Mouse (Mus musculus) intestine, postnatal 0 days (tissue): ENCODE measurements around the gene Zfp523. TPM values are rescaled to one million over a fixed set of nuclear protein-coding genes. Genes with fewer than 3 reads are reported as not detected.

Experiments
- ATAC-seq: fragments of 200-750 bp; cut with Nextera tagmentation; 2 replicates; pipeline ENCODE4 v1.8.0; 2017; ENCODE audit warnings: mild to moderate bottlenecking, moderate TSS enrichment, moderate library complexity
- H3K27ac ChIP-seq: fragments of 300-500 bp; sonication (generic); 2 replicates; pipeline ENCODE4 v1.5.1; 2014; ENCODE audit warnings: mild to moderate bottlenecking, low read depth, low read length, moderate library complexity
- H3K27me3 ChIP-seq: fragments of 300-500 bp; sonication (generic); replicated peaks from 2 replicates; pipeline ENCODE4 v1.6.1; 2014; ENCODE audit warnings: low read length, mixed read lengths; ENCODE audit not compliant: control insufficient read depth, insufficient read depth
- H3K36me3 ChIP-seq: fragments of 300-500 bp; sonication (generic); 2 replicates; pipeline ENCODE4 v1.6.1; 2014; ENCODE audit warnings: mild to moderate bottlenecking, moderate library complexity; ENCODE audit not compliant: control insufficient read depth, insufficient read depth
- H3K4me1 ChIP-seq: fragments of 300-500 bp; sonication (generic); replicated peaks from 2 replicates; pipeline ENCODE4 v1.6.1; 2014; ENCODE audit warnings: antibody characterized with exemption, low read length, mixed read lengths; ENCODE audit not compliant: control insufficient read depth, insufficient read depth
- H3K4me2 ChIP-seq: fragments of 300-500 bp; sonication (generic); replicated peaks from 2 replicates; pipeline ENCODE4 v1.6.1; 2014; ENCODE audit warnings: low read depth, mild to moderate bottlenecking, moderate library complexity
- H3K4me3 ChIP-seq: fragments of 300-500 bp; sonication (generic); 2 replicates; pipeline ENCODE4 v1.5.1; 2014; ENCODE audit warnings: low read depth, low read length
- H3K9ac ChIP-seq: fragments of 300-500 bp; sonication (generic); 2 replicates; pipeline ENCODE4 v1.6.1; 2014; ENCODE audit warnings: mild to moderate bottlenecking, low read depth, low read length
- H3K9me3 ChIP-seq: fragments of 300-500 bp; sonication (generic); 2 replicates; pipeline ENCODE4 v1.6.1; 2016; ENCODE audit warnings: mixed run types; ENCODE audit not compliant: control insufficient read depth
- CTCF ChIP-seq: sonication (generic); IDR thresholded peaks from 2 replicates; pipeline ENCODE4 v1.5.1; 2016; ENCODE audit warnings: low read depth, mild to moderate bottlenecking, control low read depth, antibody characterized with exemption, moderate library complexity
- WGBS: fragments of 180-500 bp; shearing (Covaris S2); extraction: QIAGEN DNeasy Blood & Tissue Kit; methylation state at CpG from one replicate; pipeline ENCODE4 v1.1.7; 2014; 5-methylcytosine and 5-hydroxymethylcytosine counted together
- polyA plus RNA-seq: library from polyadenylated mRNA; unstranded; fragments of >200 nt; fragmentation: Nextera tagmentation; extraction: Ambion mirVana; gene quantifications from 2 replicates; pipeline ENCODE4 v1.2.1, GENCODE M21; 2015

Gene Zfp523
- polyA plus RNA-seq, 1 experiment from 2014 or later, result 11.6 TPM

DNA sequence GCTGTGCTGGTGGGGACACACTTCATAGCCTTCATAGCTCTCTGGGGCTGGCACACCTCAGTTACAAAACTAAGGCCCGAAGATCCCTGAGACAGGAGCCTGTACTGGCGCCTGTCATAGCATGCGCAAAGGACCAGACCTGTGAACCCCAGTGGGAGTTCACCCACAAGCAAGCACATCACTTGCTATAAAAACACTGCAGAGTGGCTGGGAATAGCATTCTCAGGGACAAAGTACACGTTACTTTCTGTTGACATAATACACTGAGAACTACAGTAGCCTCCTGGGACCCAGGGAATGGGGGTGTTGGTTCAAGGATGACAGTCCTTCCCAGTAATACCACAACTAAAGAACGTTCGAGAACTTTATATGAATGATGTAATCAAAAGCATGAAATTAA is 23.8 kb upstream of the Zfp523 start:
- H3K4me3 ChIP-seq, result no peak overlapping the region
- no peaks in the 10 kb centered on the region for H3K27me3 ChIP-seq
- no peak overlapping the region for H3K27ac ChIP-seq
- H3K4me2 ChIP-seq, result 0 out of 2 replicates have a peak overlapping the region, but pooled peaks have one; percentile 4
- no peak for TF ChIP-seq CTCF
- ATAC-seq, result peak; percentile 74
- no peaks in the 10 kb centered on the region for H3K36me3 ChIP-seq
- WGBS, result 38% methylated on average over 6 of the region's 6 CpGs
- H3K9me3 ChIP-seq, result no peaks in the 10 kb centered on the region
- H3K9ac ChIP-seq, result no peak overlapping the region
- H3K4me1 ChIP-seq, result no peaks in the 10 kb centered on the region

- no peak overlapping the region for H3K27ac ChIP-seq
- H3K4me1 ChIP-seq, result no peaks in the 10 kb centered on the region
- H3K9me3 ChIP-seq, result no peaks in the 10 kb centered on the region
- H3K4me2 ChIP-seq, result no peak overlapping the region
- no peak overlapping the region for H3K9ac ChIP-seq
- H3K4me3 ChIP-seq, result no peak overlapping the region
- TF ChIP-seq CTCF, result no peak
- H3K27me3 ChIP-seq, result no peaks in the 10 kb centered on the region
- H3K36me3 ChIP-seq, result no peaks in the 10 kb centered on the region
- ATAC-seq, result no peak
- WGBS, result 89% methylated on average over 8 of the region's 8 CpGs
Measured at GRCm38 (mm10) chr17:28154970-28155369, 22.0 kb upstream of the Zfp523 start.

DNA sequence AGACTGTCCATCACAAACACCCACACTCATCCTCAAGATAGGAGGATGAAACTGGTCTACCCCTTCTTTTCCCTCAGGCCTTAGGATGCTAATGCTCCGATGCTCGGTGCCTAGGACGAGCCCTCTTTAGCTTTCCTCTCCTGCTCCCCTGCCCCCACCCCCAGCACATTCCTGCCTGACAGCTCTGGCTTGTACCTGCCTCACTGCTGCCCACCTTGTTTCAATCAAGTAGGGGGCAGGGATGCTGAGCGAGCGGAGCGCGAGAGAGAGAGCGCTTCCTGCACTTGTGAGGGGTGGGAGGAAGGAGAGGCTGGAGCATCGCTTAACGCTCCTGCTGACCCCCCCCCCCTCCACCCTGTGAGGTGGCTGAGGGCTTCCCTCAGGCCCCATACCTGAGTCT is 16.6 kb upstream of the Zfp523 start:
- Histone ChIP-seq H3K36me3 (no peaks in the 10 kb centered on the region), H3K9ac (no peak overlapping the region), H3K27me3 (no peaks in the 10 kb centered on the region), H3K4me1 (no peaks in the 10 kb centered on the region), H3K9me3 (no peaks in the 10 kb centered on the region), H3K4me3 (no peak overlapping the region), H3K27ac (no peak overlapping the region), H3K4me2 (no peak overlapping the region)
- TF ChIP-seq CTCF, result no peak
- 45% methylated on average over 10 of the region's 10 CpGs for WGBS
- ATAC-seq, result no peak

GRCm38 (mm10) chr17:28161310-28161881 is 15.5 kb upstream of the Zfp523 start:
- TF ChIP-seq CTCF, result no peak
- H3K4me1 ChIP-seq, result no peaks in the 10 kb centered on the region
- no peaks in the 10 kb centered on the region for H3K36me3 ChIP-seq
- no peak overlapping the region for H3K4me2 ChIP-seq
- ATAC-seq, result no peak
- H3K27ac ChIP-seq, result no peak overlapping the region
- H3K4me3 ChIP-seq, result no peak overlapping the region
- H3K27me3 ChIP-seq, result no peaks in the 10 kb centered on the region
- no peak overlapping the region for H3K9ac ChIP-seq
- 47% methylated on average over 11 of the region's 11 CpGs for WGBS
- H3K9me3 ChIP-seq, result no peaks in the 10 kb centered on the region

GRCm38 (mm10) chr17:28163666-28164065 is 13.3 kb upstream of the Zfp523 start:
- WGBS, result 17% methylated on average over 6 of the region's 6 CpGs
- TF ChIP-seq CTCF, result peak; percentile 99
- ATAC-seq, result 0 out of 2 replicates have a peak, but pooled peaks have one; percentile 22
- Histone ChIP-seq H3K27me3 (no peaks in the 10 kb centered on the region), H3K4me2 (no peak overlapping the region), H3K9ac (no peak overlapping the region), H3K4me3 (no peak overlapping the region), H3K9me3 (no peaks in the 10 kb centered on the region), H3K36me3 (no peaks in the 10 kb centered on the region), H3K27ac (no peak overlapping the region), H3K4me1 (no peaks in the 10 kb centered on the region)

- H3K36me3 ChIP-seq, result no peaks in the 10 kb centered on the region
- H3K27me3 ChIP-seq, result no peaks in the 10 kb centered on the region
- no peak overlapping the region for H3K4me3 ChIP-seq
- H3K4me2 ChIP-seq, result no peak overlapping the region
- H3K4me1 ChIP-seq, result no peaks in the 10 kb centered on the region
- no peak for ATAC-seq
- no peak for TF ChIP-seq CTCF
- no peaks in the 10 kb centered on the region for H3K9me3 ChIP-seq
- 83% methylated on average over 6 of the region's 6 CpGs for WGBS
- no peak overlapping the region for H3K27ac ChIP-seq
- no peak overlapping the region for H3K9ac ChIP-seq
Measured at GRCm38 (mm10) chr17:28170460-28171305, 6.2 kb upstream of the Zfp523 start.
